Mouse (Mus musculus): Measurements from ENCODE around the gene Nkx2-3.

Gene Nkx2-3

DNA sequence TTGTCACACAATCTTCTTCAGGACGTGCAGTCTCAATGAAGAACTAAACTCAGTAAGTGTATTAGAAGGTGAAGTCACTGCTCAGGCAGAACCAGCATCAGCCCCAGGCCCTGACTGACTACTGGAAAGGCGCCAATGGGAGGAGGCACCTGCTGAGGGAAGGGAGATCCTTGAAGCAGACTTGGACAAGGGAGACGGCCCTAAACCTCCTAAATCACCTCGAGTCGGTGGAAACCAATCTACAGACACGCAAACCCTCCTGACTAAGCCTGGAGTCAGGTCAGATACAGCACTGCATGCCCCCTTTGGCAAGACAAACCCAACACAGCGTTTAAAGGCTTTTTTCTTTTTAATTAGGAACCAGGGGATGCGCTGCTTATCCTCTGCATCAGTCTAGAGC, 51.3 kb downstream of the Nkx2-3 start:
- intact Hi-C loops (cut with DNase I) = no loop called here

Small RNA genes within 50 kb of the gene (microRNA-seq; reads per million reads assigned to microRNA genes)
- gene Gm22646 = 0 reads per million in 2 experiments

Data from adrenal gland (tissue).